ENCODE assay signal across 9 mouse cellular contexts in genomic region chr3:109361882-109362281, GRCm38 (mm10). TPM values are rescaled to one million over a fixed set of nuclear protein-coding genes. Genes with fewer than 3 reads are reported as not detected.
DNase-seq lines count a peak whose midpoint lies in the region; ATAC-seq and TF ChIP-seq lines count a peak whose summit lies in the region.
"Had no signal": no experiment of that assay in that cellular context is flagged by ENCODE, and none has a peak within 500 bp of the region (broad histone marks: within the 10 kb centered on the region; RNA-seq: fewer than 3 reads in every experiment).

No protein-coding gene starts in this region.

- no peak overlapping the region; the same call in 1 of the 2 replicates for H3K4me2 ChIP-seq in liver, embryonic 11.5 days
- H3K4me2 ChIP-seq in hindbrain, embryonic 13.5 days: no peak overlapping the region
- H3K4me2 ChIP-seq: embryonic facial prominence, embryonic 12.5 days; limb, embryonic 12.5 days had no signal

- DNase-seq in 416B (ENCODE audit: low read depth): peak; percentile 97
- DNase-seq in liver, embryonic 11.5 days (ENCODE audit: low spot score): no peak
- DNase-seq in urinary bladder, adult 2 months (ENCODE audit: low spot score): no peak
- no peak for DNase-seq in left cerebral cortex, adult 9 months (ENCODE audit: low spot score in 2 of 2)

- 53% methylated on average over 5 of the region's 5 CpGs for WGBS in liver, embryonic 11.5 days
- WGBS in hindbrain, embryonic 13.5 days: 83% methylated on average over 5 of the region's 5 CpGs

- H3K27me3 ChIP-seq in liver, embryonic 11.5 days (replicated peaks; ENCODE audit: control insufficient read depth, insufficient read depth, low read length): no peaks in the 10 kb centered on the region
- no peaks in the 10 kb centered on the region for H3K27me3 ChIP-seq in hindbrain, embryonic 13.5 days
- H3K27me3 ChIP-seq: embryonic facial prominence, embryonic 12.5 days; limb, embryonic 12.5 days had no signal

- no peak overlapping the region for H3K9ac ChIP-seq in liver, embryonic 11.5 days (ENCODE audit: low read depth, low read length)
- H3K9ac ChIP-seq in hindbrain, embryonic 13.5 days: no peak overlapping the region
- H3K9ac ChIP-seq: embryonic facial prominence, embryonic 12.5 days; limb, embryonic 12.5 days had no signal

- H3K9me3 ChIP-seq in liver, embryonic 11.5 days (ENCODE audit: control insufficient read depth, low read length): no peaks in the 10 kb centered on the region
- H3K9me3 ChIP-seq in hindbrain, embryonic 13.5 days: no peaks in the 10 kb centered on the region
- H3K9me3 ChIP-seq: embryonic facial prominence, embryonic 12.5 days; limb, embryonic 12.5 days had no signal

- no peak overlapping the region for H3K4me3 ChIP-seq in bone marrow macrophage, adult 2 months (ENCODE audit: insufficient read depth, low read length)
- no peak overlapping the region for H3K4me3 ChIP-seq in liver, embryonic 11.5 days (ENCODE audit: low read depth, low read length)
- H3K4me3 ChIP-seq in hindbrain, embryonic 13.5 days: no peak overlapping the region
- H3K4me3 ChIP-seq: embryonic facial prominence, embryonic 12.5 days; limb, embryonic 12.5 days had no signal

- TF ChIP-seq CTCF in bone marrow macrophage, adult 2 months (IDR thresholded peaks at IDR 0.05; ENCODE audit: low read depth, low read length): no peak

- H3K4me1 ChIP-seq in bone marrow macrophage, adult 2 months (ENCODE audit: control insufficient read depth, insufficient read depth, low read length): peaks cover 67% of the 10 kb centered on the region
- peaks cover 11% of the 10 kb centered on the region for H3K4me1 ChIP-seq in liver, embryonic 11.5 days (replicated peaks; ENCODE audit: control insufficient read depth, insufficient read depth, low read length)
- peaks cover 17% of the 10 kb centered on the region; the same call in 1 of the 2 replicates for H3K4me1 ChIP-seq in hindbrain, embryonic 13.5 days (replicated peaks)

- no peak for TF ChIP-seq POLR2A in bone marrow macrophage, adult 2 months (IDR thresholded peaks at IDR 0.05; ENCODE audit: borderline replicate concordance, low read depth, low read length)

- ATAC-seq in liver, embryonic 11.5 days (replicated peaks; ENCODE audit: low FRiP score): 0 out of 2 replicates have a peak, but pooled peaks have one; percentile 49
- peak; percentile 35 for ATAC-seq in megakaryocyte-erythroid progenitor cell, adult 5-6 weeks (replicated peaks; ENCODE audit: low FRiP score, low TSS enrichment, poor library complexity, severe bottlenecking)
- ATAC-seq in hindbrain, embryonic 13.5 days (ENCODE audit: low FRiP score): no peak

- peak overlapping the region; percentile 47 for H3K27ac ChIP-seq in bone marrow macrophage, adult 2 months (ENCODE audit: insufficient read depth, low read depth, low read length)
- H3K27ac ChIP-seq in liver, embryonic 11.5 days (ENCODE audit: low read depth, low read length): no peak overlapping the region
- H3K27ac ChIP-seq in hindbrain, embryonic 13.5 days: no peak overlapping the region
- H3K27ac ChIP-seq: embryonic facial prominence, embryonic 12.5 days; limb, embryonic 12.5 days had no signal

- H3K36me3 ChIP-seq in liver, embryonic 11.5 days (ENCODE audit: control insufficient read depth, insufficient read depth, low read length): no peaks in the 10 kb centered on the region
- H3K36me3 ChIP-seq in hindbrain, embryonic 13.5 days: no peaks in the 10 kb centered on the region
- H3K36me3 ChIP-seq: embryonic facial prominence, embryonic 12.5 days; limb, embryonic 12.5 days had no signal

RNA-seq across cellular contexts. Expression of gene Vav3, which starts 21.4 kb away (rescaled TPM):
- polyA plus RNA-seq in bone marrow macrophage, adult 2 months (2012; ENCODE audit: insufficient read depth, insufficient read length, missing spikeins): 23.1 and 30.6 TPM in 2 replicates
- 5.8 and 7.0 TPM in 2 replicates for polyA plus RNA-seq in liver, embryonic 11.5 days (2014; fragmentation: Nextera tagmentation; extraction: Ambion mirVana)
- total RNA-seq in megakaryocyte-erythroid progenitor cell, adult 5-6 weeks (2014; fragmentation: Nextera tagmentation): 6.6 and 12.2 TPM in 2 replicates
- 5.5 and 11.3 TPM in 2 replicates for total RNA-seq in megakaryocyte-erythroid progenitor cell, adult 5-6 weeks (2017)
- 23.2 and 24.8 TPM in 2 replicates for polyA plus RNA-seq in hindbrain, embryonic 13.5 days (2015; fragmentation: Nextera tagmentation; extraction: Ambion mirVana)
- polyA plus RNA-seq in urinary bladder, adult 2 months (2012; rRNA removed): 4.9 and 5.6 TPM in 2 replicates
